Mouse (Mus musculus) stomach, postnatal 0 days (tissue): Measurements from ENCODE around the gene Gm49342.

Source experiments
- CTCF ChIP-seq: IDR thresholded peaks from 2 replicates; pipeline ENCODE4 v1.5.1; 2016; ENCODE audit warnings: antibody characterized with exemption, low read depth, mild to moderate bottlenecking, moderate library complexity
- EP300 ChIP-seq: optimal IDR thresholded peaks from 2 replicates; pipeline ENCODE3; 2016; ENCODE audit warnings: antibody characterized with exemption

- no peak for TF ChIP-seq CTCF
- no peak for TF ChIP-seq EP300
These were observed 7.7 kb upstream of the Gm49342 start for GRCm38 (mm10) chr14:50936649-50937048.
